Mouse (Mus musculus) heart, adult 8-10 months (tissue): ENCODE data around the gene Riok2. TPM values are rescaled to one million over a fixed set of nuclear protein-coding genes. Genes with fewer than 3 reads are reported as not detected.
"Not testable (repeated sequence)": the region's sequence is repeated elsewhere in the genome, so short reads cannot be mapped to it uniquely, and the experiment has no call there.

Experiments
- DNase-seq: peaks from one replicate; pipeline ENCODE4 v3.0.0; 2022; ENCODE audit warnings: low spot score
- total RNA-seq, 4 experiments: library from RNA; stranded (reverse); gene quantifications; 2 replicates each; pipeline ENCODE4 v1.2.4; 2022

Riok2 gene
- total RNA-seq = 10 to 100 TPM; 15.4 to 20.2 (median 16.4) TPM

- DNase-seq = peak; percentile 98
Measured at GRCm38 (mm10) chr17:17373918-17374910, at the start of gene Riok2. TSS of gene Riok2 (plus strand) at chr17:17374309.

GRCm38 (mm10) chr17:17326022-17326421 lies 48.1 kb upstream of the Riok2 start:
- not testable (repeated sequence) for DNase-seq

- no peak for DNase-seq
Measured at GRCm38 (mm10) chr17:17326636-17327035, 47.5 kb upstream of the Riok2 start.

- not testable (repeated sequence) for DNase-seq
Measured at GRCm38 (mm10) chr17:17345374-17346183, 28.5 kb upstream of the Riok2 start.

GRCm38 (mm10) chr17:17346281-17346680 lies 27.8 kb upstream of the Riok2 start:
- not testable (repeated sequence) for DNase-seq

- no peak for DNase-seq
Measured at GRCm38 (mm10) chr17:17373550-17373917, 575 bp upstream of the Riok2 start.

GRCm38 (mm10) chr17:17375581-17375980 lies 1.5 kb downstream of the Riok2 start:
- DNase-seq = no peak

- no peak for DNase-seq
Measured at GRCm38 (mm10) chr17:17383703-17384102, 9.6 kb downstream of the Riok2 start.

- no peak for DNase-seq
Measured at GRCm38 (mm10) chr17:17384502-17384901, 10.4 kb downstream of the Riok2 start.

GRCm38 (mm10) chr17:17386117-17386516 lies 12.0 kb downstream of the Riok2 start:
- no peak for DNase-seq

GRCm38 (mm10) chr17:17391823-17392222 lies 17.7 kb downstream of the Riok2 start:
- DNase-seq = no peak

- no peak for DNase-seq
Measured at GRCm38 (mm10) chr17:17392863-17393262, 18.8 kb downstream of the Riok2 start.

- DNase-seq = no peak
Measured at GRCm38 (mm10) chr17:17393300-17393699, 19.2 kb downstream of the Riok2 start.

- DNase-seq = peak; percentile 79
Measured at GRCm38 (mm10) chr17:17394336-17394735, 20.2 kb downstream of the Riok2 start.

- no peak for DNase-seq
Measured at GRCm38 (mm10) chr17:17396869-17397268, 22.8 kb downstream of the Riok2 start.

GRCm38 (mm10) chr17:17398664-17399063 lies 24.6 kb downstream of the Riok2 start:
- DNase-seq = no peak

- peak; percentile 16 for DNase-seq
Measured at GRCm38 (mm10) chr17:17402222-17403004, 28.3 kb downstream of the Riok2 start, which contains the start of gene Lix1. TSS of gene Lix1 (plus strand) at chr17:17402672.

- DNase-seq = no peak
Measured at GRCm38 (mm10) chr17:17403038-17403437, 28.9 kb downstream of the Riok2 start.

- no peak for DNase-seq
Measured at GRCm38 (mm10) chr17:17403578-17404112, 29.5 kb downstream of the Riok2 start.

GRCm38 (mm10) chr17:17404811-17405544 lies 30.9 kb downstream of the Riok2 start:
- DNase-seq = no peak
